Mouse (Mus musculus) lung, adult 18-20 months (tissue): Measurements from ENCODE around the gene Olfr313.

Experiments used
- DNase-seq, 2 experiments: peaks; one replicate each; pipeline ENCODE4 v3.0.0; 2022; ENCODE audit warnings: mixed read lengths in 2 of 2

Olfr313 gene

DNA sequence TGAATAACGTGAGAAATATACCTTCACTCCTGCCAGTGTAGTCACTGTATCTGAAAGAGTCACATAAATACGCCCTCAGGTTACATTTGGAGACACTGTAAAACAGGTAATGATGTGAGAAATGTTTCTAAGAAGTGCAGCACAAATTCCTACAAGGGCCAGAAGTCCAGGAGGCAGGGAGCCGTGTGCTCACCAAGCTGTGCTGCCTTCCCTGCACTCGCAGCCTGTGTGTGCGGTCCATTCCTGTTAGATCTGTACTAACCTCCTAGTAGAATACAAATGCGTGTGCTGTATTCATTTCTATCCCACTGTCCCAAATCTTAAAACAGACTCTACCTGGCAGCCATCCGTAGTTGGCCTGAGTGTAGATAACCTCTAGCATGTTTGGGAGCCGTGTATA lies 45.9 kb downstream of the Olfr313 start:
- no peak for DNase-seq

DNA sequence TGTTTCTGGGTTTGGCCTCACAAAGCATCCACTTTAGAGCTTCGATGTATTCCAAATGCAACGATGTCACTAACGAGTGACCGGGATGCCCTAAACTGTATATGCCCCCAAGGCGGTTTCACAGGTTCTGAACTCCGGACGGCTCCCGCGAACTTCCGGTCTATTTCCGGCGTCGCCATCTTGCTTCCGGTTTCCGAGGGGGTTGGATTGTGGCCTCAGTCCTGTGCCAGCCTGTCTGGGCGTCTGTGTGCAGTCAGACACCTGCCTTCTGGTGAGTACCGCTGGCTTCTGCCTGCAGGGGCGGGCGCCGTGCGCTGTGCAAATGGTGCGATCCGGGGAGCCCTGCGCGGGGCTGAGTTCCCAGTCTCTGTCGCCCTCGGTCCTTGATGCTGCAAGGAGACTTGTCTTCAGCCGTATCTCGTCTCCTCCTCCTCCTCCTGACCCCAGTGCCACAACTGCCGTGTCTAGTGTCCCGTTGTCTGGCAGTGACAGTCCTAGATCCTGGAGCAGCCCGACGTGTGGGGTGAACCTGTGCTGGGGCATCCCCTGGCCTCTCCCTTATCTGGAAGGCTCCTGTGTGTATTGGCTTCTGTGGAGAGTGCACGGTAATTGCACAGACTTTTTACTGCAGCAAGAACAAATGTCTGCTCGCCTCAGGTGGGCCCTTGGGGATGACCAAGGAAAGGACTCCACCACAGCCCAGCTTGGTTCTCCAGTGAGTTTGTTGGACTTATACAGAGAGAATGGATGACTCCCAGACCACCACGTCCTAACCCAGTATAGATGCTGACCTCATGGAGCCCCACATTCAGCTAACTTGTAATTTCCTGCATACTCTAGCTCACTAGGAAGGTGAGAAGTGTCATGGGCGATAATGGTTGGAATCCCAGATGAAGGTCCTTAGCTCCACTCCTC lies 52.5 kb downstream of the Olfr313 start, which contains the start of gene 2810021J22Rik:
TSS of gene 2810021J22Rik (plus strand) at position 178 of the 915 bp plus-strand sequence.
- peak; percentile 80 to 83 for DNase-seq

DNA sequence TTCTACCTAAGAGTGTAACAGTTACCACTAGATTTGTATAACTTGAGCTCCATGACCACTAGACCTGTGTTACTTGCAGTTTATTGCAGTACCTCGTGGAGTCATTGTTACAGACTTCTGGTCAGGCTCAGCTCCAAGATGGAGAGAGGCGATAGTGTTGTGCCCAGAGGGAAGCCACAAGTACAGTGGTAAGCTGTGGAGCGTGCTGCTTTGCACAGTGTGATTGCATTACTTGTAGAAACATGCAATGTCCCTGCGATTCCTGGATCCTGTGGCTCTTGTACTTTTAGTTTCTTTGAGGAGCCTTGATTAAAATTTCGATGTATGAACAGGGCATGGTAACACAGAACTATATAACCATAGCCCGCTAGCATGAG lies 53.1 kb downstream of the Olfr313 start:
- no peak for DNase-seq
